Mouse (Mus musculus) gastrocnemius, postnatal 14 days (tissue): ENCODE measurements around the gene Sema4b. TPM values are rescaled to one million over a fixed set of nuclear protein-coding genes. Genes with fewer than 3 reads are reported as not detected.
A peak's percentile ranks its signal among the peaks of the same experiment; 100 is the strongest.

Experiments
- DNase-seq: peaks from one replicate; pipeline ENCODE4 v3.0.0; 2021; ENCODE audit warnings: mixed read lengths
- intact Hi-C: fragments of 180-260 bp; cut with DNase I; formaldehyde crosslinking; loops from one replicate; pipeline ENCODE4 v1.15.1; 2025; ENCODE audit warnings: low total_unique reads
- total RNA-seq, 2 experiments: library from RNA; stranded (reverse); gene quantifications; 2 replicates each; pipeline ENCODE4 v1.2.3; 2021

Sema4b gene
- total RNA-seq, 2 experiments from 2014 or later: 1.9 to 2.5 TPM

DNA sequence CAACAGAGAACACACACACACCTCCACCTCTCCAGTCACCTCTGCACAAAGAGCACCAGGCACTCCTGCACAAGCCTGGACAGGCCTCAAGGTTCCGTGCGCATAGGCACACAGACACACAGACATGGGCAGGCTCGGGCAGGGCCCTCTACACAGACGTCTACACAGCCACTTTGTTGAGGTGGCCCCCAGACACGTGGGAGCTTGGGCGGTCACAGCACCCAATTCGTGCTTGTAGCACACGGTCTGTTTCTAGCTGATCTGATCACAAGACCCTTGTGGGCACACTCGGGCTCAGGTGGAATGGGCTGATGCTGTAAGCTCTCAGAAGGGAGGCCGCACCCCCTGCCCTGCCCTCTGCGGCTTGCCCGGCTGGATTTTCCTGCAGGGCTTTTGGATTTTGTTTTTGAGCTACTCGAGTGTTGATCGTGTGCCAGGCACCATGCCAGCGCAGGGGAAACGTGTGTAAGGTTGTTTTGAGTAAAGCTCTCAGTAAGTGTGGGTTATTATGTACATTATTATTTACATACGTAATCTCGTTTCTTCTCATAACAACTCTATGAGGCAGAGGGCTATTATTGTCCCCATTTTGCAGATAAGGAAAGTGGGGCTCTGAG lies 21.5 kb downstream of the Sema4b start:
- DNase-seq: no peak
- intact Hi-C loops: no loop called here

GRCm38 (mm10) chr7:80208738-80209430 lies 22.2 kb downstream of the Sema4b start:
- no peak for DNase-seq
- intact Hi-C loops: no loop called here

- intact Hi-C loops: no loop called here
- DNase-seq: no peak
Measured at GRCm38 (mm10) chr7:80209669-80210068, 23.0 kb downstream of the Sema4b start.

GRCm38 (mm10) chr7:80210982-80211381 lies 24.3 kb downstream of the Sema4b start:
- intact Hi-C loops: no loop called here
- DNase-seq: no peak

DNA sequence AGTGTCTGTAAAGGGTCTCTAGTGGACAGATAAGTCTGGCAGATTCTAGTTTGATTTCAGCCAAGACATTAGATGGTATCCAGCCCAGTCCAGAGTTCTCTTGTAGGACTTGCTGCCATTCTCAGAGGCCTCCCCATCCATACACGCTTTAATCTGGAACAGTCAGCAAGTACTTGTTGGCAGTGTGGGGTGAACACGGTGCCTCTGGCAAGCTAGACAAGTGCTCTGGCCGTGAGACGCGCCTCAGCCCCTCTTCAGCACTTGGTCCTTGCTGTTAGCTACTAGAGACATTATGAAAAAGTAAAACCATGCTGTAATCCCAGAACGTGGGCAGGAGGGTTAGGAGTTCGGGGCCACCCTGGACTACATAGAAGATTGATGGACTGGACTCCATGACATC lies 27.0 kb downstream of the Sema4b start:
- DNase-seq: no peak
- intact Hi-C loops: no loop called here

GRCm38 (mm10) chr7:80214459-80214858 lies 27.8 kb downstream of the Sema4b start:
- DNase-seq: no peak
- intact Hi-C loops: no loop called here

DNA sequence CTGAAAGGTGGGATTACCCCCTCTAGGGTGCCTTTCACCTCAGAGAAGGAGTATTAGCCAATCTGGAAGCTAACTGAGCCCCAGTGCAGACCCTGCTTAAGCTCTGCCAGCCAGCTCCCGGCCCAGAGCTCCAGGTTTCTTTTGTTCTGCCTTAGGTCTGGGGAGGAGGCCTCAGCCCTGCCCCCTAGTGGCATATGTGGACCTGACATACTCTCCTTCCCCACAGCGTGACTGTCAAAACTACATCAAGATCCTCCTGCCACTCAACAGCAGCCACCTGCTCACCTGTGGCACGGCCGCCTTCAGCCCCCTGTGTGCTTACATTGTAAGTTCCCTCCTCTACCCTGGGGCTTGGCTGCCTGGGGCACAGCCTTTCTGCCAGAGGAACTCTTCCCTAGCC lies 28.8 kb downstream of the Sema4b start:
- intact Hi-C loops: no loop called here
- peak; percentile 68 for DNase-seq

- intact Hi-C loops: loop anchor here (2.0 kb wide), 1 partner anchor 78 kb away; no protein-coding TSS in a partner anchor
- peak; percentile 57 for DNase-seq
Measured at GRCm38 (mm10) chr7:80216566-80216965, 29.9 kb downstream of the Sema4b start.

DNA sequence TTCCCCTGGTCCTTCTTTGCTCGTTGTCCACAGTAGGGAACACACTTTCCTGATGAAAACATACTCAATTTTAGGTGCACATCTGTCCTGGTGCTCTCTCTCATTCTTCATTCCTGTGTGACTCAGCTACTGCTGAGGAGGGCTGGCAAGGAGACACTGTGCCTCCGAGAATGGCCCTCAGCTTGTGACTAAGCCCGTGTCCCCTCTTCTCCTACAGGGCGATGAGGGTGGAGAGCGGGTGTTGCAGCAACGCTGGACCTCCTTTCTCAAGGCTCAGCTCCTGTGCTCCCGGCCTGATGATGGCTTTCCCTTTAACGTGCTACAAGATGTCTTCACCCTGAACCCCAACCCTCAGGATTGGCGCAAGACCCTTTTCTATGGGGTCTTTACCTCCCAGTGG lies 32.0 kb downstream of the Sema4b start:
- intact Hi-C loops: no loop called here
- no peak for DNase-seq

DNA sequence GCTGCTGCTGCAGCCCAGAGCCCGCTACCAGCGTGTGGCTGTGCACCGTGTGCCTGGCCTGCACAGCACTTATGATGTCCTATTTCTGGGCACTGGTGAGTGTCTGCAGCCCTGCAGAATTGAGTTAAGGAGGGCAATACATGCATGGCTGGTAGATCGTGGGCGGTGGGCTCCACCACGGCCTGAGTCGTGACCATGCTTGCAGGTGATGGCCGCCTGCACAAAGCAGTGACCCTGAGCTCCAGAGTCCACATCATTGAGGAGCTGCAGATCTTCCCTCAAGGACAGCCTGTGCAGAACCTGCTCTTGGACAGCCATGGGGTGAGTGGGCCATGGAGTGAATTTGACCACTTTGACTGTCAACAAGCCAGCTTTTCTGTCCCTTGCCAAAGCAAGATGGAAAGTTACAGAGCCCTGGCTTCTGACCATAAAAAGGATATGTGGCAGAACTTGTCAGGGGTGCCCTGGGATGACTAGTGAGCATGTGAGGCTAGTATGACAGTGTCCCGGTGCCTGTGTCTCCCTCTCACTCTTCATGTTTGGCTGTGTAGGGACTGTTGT lies 33.7 kb downstream of the Sema4b start:
- intact Hi-C loops: loop anchor here (10.0 kb wide), 1 partner anchor 196 kb away; the partner anchor contains the start of gene Zfp710

DNA sequence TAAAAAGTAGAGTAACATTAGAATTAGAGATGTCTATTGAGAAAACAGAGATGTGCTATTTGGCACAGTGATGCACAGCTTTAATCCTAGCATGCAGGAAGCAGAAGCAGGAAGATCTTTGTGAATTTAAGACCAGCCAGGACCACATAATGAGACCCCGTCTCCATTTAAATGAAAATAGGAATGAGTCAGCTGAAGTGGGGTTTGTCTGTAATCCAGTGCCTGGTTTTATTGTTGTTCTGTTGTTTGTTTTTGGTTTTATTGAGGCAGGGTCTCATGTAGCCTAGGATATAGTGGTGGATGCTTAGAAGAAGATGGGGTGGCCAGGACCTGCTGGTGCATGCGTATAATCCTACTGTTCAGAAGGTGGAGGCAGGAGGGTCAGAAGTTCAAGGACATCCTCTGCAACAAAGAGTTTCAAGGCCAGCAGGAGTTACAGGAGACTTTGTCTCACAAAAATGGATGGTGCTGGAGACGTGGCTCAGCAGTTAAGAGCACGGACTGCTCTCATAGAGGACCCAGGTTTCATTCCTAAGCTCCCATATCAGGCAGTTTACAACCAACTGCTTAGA lies 34.6 kb downstream of the Sema4b start:
- no peak for DNase-seq
- intact Hi-C loops: loop anchor here (10.0 kb wide), 1 partner anchor 196 kb away; the partner anchor contains the start of gene Zfp710

More for the DNA sequence above, 33.7 kb downstream of the Sema4b start:
- no peak for DNase-seq

DNA sequence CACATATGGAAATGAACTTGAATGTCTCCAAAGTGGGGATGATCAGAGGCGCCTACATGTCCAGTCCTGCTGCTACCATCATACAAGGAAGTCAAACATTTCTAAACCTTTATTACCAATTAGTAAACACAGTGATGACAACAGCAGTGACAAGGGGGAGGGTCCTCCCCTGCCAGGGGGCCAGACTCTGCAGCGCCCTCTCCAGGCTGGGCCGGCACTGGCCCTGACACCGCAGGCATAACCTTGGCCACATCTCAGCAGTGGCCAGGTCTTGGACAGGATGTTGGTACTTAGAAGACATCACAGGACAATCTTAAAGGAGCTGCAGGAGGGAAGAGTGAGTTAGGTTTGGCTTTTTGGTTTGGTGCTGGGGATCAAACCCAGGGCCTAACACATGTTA lies 40.4 kb downstream of the Sema4b start:
- intact Hi-C loops: loop anchor here (10.0 kb wide), 1 partner anchor 202 kb away; the partner anchor contains the start of gene Zfp710

DNA sequence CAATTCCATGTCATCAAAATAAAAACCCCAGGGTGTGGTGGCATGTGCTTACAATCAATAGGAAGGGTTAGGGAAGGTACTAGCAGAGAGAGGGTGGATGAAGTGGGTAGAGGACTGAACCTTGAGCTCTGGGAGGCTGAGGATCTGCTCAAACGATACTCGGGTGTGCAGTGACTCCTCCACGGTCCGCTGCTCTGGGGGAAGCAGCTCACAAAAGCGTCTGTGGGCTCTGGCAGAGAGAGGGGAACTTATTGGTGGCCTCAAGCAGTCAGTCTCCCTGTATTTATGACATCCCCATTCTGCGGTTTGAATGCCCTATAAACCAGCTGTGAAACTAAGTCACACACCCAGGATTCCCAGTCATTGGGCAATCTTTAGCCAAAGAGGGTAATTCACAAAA lies 43.6 kb downstream of the Sema4b start:
- no peak for DNase-seq
- intact Hi-C loops: no loop called here

More for the DNA sequence above, 40.4 kb downstream of the Sema4b start:
- DNase-seq: no peak

GRCm38 (mm10) chr7:80231971-80232488 lies 45.4 kb downstream of the Sema4b start:
- intact Hi-C loops: no loop called here
- DNase-seq: no peak

DNA sequence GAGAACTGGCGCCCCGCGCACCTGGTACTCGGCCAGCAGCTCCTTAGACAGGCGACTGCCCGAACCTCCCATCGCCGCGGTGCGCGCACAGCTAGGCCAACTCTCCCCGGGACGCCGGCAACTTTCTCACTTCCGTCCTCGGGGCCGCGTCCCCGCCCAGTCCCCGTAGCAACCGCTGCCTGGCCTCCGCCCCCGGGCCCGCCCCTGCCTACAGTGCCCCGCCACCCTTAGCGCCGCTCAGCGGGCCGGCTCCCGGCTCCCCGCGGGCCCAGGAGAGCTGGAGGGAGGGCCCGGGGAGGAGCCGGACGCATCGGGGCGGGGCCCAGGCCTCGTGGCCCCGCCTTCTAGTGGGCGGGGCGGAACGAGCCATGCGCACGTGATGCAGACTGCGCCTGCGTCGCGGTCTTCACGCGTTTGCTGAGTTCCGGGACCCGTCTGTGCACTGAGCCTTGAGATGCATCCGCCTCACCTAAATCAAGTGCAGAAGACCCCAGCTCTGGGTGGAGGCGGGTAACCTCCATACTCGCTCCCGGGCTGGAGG lies 45.9 kb downstream of the Sema4b start, which contains the start of the genes Cib1 and Gdpgp1:
Gene Cib1 (minus strand): TSS at position 325 of the 541 bp plus-strand sequence.
Gene Gdpgp1 (plus strand): TSS at position 377 of the 541 bp plus-strand sequence.
- intact Hi-C loops: no loop called here
- peak; percentile 97 for DNase-seq

DNA sequence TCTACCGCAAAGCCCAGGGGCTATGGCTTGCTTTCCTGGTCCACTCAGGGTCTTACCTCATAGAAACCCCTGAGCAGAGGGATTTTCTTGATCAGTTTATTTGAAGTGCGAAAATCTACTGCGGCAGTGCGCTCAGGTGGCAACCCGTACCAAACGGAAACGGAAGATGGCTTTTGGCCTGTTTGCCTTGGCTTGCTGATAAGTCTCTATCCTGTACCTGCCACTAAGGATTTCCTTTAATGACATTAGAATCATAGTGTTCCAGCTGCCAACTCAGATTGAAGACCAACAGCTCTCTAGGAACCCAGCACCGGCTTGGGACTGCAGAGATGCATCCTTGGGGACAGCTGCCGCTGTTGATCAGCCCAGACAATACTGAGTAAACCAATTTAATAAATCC lies 47.2 kb downstream of the Sema4b start:
- intact Hi-C loops: no loop called here

GRCm38 (mm10) chr7:80238542-80238941 lies 51.9 kb downstream of the Sema4b start:
- intact Hi-C loops: no loop called here
- no peak for DNase-seq

More for the DNA sequence above, 47.2 kb downstream of the Sema4b start:
- no peak for DNase-seq

GRCm38 (mm10) chr7:80241661-80242060 lies 55.0 kb downstream of the Sema4b start:
- no peak for DNase-seq
- intact Hi-C loops: no loop called here

DNA sequence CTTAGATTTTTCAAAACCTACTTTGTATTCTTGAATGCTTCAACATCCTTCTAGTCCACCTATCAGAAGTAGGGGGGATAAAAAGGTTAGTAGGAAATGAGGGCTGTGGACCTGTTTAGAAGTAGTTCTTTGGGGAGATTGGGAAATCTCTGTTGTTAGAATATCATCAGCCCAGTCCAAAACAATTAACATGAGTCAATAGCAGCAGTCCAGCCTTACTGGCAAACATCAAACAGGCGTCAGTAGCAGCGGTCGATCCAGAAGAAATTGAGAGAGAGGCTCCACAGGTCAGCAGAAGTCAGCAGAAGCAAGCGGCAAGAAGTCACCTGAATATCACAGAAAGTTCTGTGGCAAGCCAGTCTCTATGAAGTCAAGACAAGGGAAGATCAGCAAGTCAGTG lies 58.2 kb downstream of the Sema4b start:
- no peak for DNase-seq
- intact Hi-C loops: no loop called here
